15 mouse cellular contexts compared by ENCODE assay signal in genomic region chr9:70924763-70925162, GRCm38 (mm10). TPM values are rescaled to one million over a fixed set of nuclear protein-coding genes. Genes with fewer than 3 reads are reported as not detected.
DNase-seq lines count a peak whose midpoint lies in the region; ATAC-seq and TF ChIP-seq lines count a peak whose summit lies in the region.
"Had no signal": no experiment of that assay in that cellular context is flagged by ENCODE, and none has a peak within 500 bp of the region (broad histone marks: within the 10 kb centered on the region; RNA-seq: fewer than 3 reads in every experiment).

No protein-coding gene starts in this region.

- H3K9ac ChIP-seq in hindbrain, postnatal 0 days (replicated peaks; ENCODE audit: low read length) = no peak overlapping the region

- peaks cover 8% of the 10 kb centered on the region; the same call in 1 of the 2 replicates for H3K4me1 ChIP-seq in hindbrain, postnatal 0 days (ENCODE audit: insufficient read depth, low read length)
- H3K4me1 ChIP-seq in hindbrain, embryonic 10.5 days (replicated peaks) = peaks cover 7% of the 10 kb centered on the region
- H3K4me1 ChIP-seq in thymus, adult 2 months (replicated peaks; ENCODE audit: control insufficient read depth, insufficient read depth, low read length) = peaks cover 8% of the 10 kb centered on the region

- no peak for ATAC-seq in hindbrain, postnatal 0 days

- TF ChIP-seq CTCF in hindbrain, postnatal 0 days (IDR thresholded peaks at IDR 0.05; ENCODE audit: low read depth) = peak; percentile 39
- TF ChIP-seq CTCF in thymus, adult 2 months (IDR thresholded peaks at IDR 0.05; ENCODE audit: borderline replicate concordance, control insufficient read depth, extremely low read depth, insufficient read depth, low read length, poor library complexity) = no peak

- H3K4me2 ChIP-seq in hindbrain, postnatal 0 days (ENCODE audit: low read depth, low read length) = no peak overlapping the region

- no peaks in the 10 kb centered on the region for H3K27me3 ChIP-seq in hindbrain, postnatal 0 days (ENCODE audit: insufficient read depth, low read length)
- H3K27me3 ChIP-seq in hindbrain, embryonic 10.5 days (ENCODE audit: insufficient read depth, poor library complexity, severe bottlenecking) = no peaks in the 10 kb centered on the region
- no peaks in the 10 kb centered on the region for H3K27me3 ChIP-seq in thymus, adult 2 months (ENCODE audit: control insufficient read depth, insufficient read depth, low read length)

- H3K4me3 ChIP-seq in hindbrain, postnatal 0 days (ENCODE audit: low read length) = no peak overlapping the region
- no peak overlapping the region for H3K4me3 ChIP-seq in hindbrain, embryonic 10.5 days
- no peak overlapping the region for H3K4me3 ChIP-seq in thymus, adult 2 months (ENCODE audit: control insufficient read depth, insufficient read depth, low read length)
- H3K4me3 ChIP-seq: limb, embryonic 10.5 days had no signal

- H3K9me3 ChIP-seq in hindbrain, postnatal 0 days (ENCODE audit: low read length) = no peaks in the 10 kb centered on the region
- no peaks in the 10 kb centered on the region for H3K9me3 ChIP-seq in hindbrain, embryonic 10.5 days
- H3K9me3 ChIP-seq: limb, embryonic 10.5 days had no signal

- H3K27ac ChIP-seq in hindbrain, postnatal 0 days = no peak overlapping the region
- no peak overlapping the region for H3K27ac ChIP-seq in hindbrain, embryonic 10.5 days
- H3K27ac ChIP-seq in thymus, adult 2 months (ENCODE audit: control insufficient read depth, insufficient read depth, low read length) = no peak overlapping the region
- H3K27ac ChIP-seq: limb, embryonic 10.5 days; macrophage had no signal

- 91% methylated on average over 3 of the region's 3 CpGs for WGBS in hindbrain, postnatal 0 days
- WGBS in hindbrain, embryonic 10.5 days = 89% methylated on average over 3 of the region's 3 CpGs
- 94% methylated on average over 3 of the region's 3 CpGs for WGBS in thymus, adult 2 months

- TF ChIP-seq POLR2A in thymus, adult 2 months (IDR thresholded peaks at IDR 0.05; ENCODE audit: control insufficient read depth, extremely low read depth, insufficient read depth, low read length, poor library complexity) = no peak

- H3K36me3 ChIP-seq in hindbrain, postnatal 0 days (ENCODE audit: insufficient read depth, low read length) = no peaks in the 10 kb centered on the region
- H3K36me3 ChIP-seq in hindbrain, embryonic 10.5 days = no peaks in the 10 kb centered on the region
- no peaks in the 10 kb centered on the region for H3K36me3 ChIP-seq in thymus, adult 2 months (ENCODE audit: control insufficient read depth, insufficient read depth, low read length)
- H3K36me3 ChIP-seq: limb, embryonic 10.5 days had no signal

- DNase-seq in hindbrain, postnatal 0 days (ENCODE audit: low spot score) = no peak
- DNase-seq in hindbrain, embryonic 10.5 days (ENCODE audit: low spot score) = no peak
- peak; percentile 6 for DNase-seq in thymus, adult 2 months
- DNase-seq in thymus, adult 18-20 months = no peak
- peak; percentile 59 for DNase-seq in R1 (ENCODE audit: low read depth, low spot score)
- no peak for DNase-seq in right cerebral cortex, postnatal 25 days
- no peak for DNase-seq in left cerebral cortex, adult 18-20 months (ENCODE audit: low spot score in 2 of 2)
- DNase-seq: heart, postnatal 4 days; kidney, adult 8-10 months; layer of hippocampus, adult 9-11 months; right cerebral cortex, postnatal 14 days had no signal

RNA-seq across cellular contexts. Expression of gene Lipc, which starts 27.3 kb away (rescaled TPM):
- not detected in 2 replicates for total RNA-seq in hindbrain, postnatal 0 days (2014; rRNA removed)
- polyA plus RNA-seq in hindbrain, postnatal 0 days (2015; fragmentation: Nextera tagmentation; extraction: Ambion mirVana) = 0.10 and 0.19 TPM in 2 replicates
- not detected in 2 replicates for polyA plus RNA-seq in hindbrain, embryonic 10.5 days (2016; fragmentation: Nextera tagmentation; extraction: Ambion mirVana)
- polyA plus RNA-seq in thymus, adult 2 months (2012; rRNA removed) = 0.98 and 1.2 TPM in 2 replicates
- total RNA-seq in left cerebral cortex, adult 18-20 months (2021) = not detected
- total RNA-seq: adrenal gland, adult 18-20 months; neutrophil, adult 5-6 weeks had no signal
- polyA plus RNA-seq: limb, embryonic 10.5 days had no signal

Comparison
In these comparisons a context has a peak if more than half of its experiments do, and no peak if none do; other contexts are left out.
1. DNase-seq: peak in thymus, adult 2 months (single experiment) and R1 (single experiment); none in hindbrain, postnatal 0 days (single experiment), hindbrain, embryonic 10.5 days (single experiment), thymus, adult 18-20 months (0 of 2), right cerebral cortex, postnatal 25 days (single experiment) and left cerebral cortex, adult 18-20 months (0 of 2).